Mouse (Mus musculus): ENCODE measurements around the gene Fgd2. TPM values are rescaled to one million over a fixed set of nuclear protein-coding genes. Genes with fewer than 3 reads are reported as not detected.

Fgd2 gene
- polyA plus RNA-seq, 1 experiment from 2014 or later = 2.4 TPM

GRCm38 (mm10) chr17:29365105-29365621, 4.4 kb downstream of the Fgd2 start:
- WGBS = 94% methylated on average over 13 of the region's 13 CpGs
- DNase-seq (ENCODE audit: low spot score) (no peak), ATAC-seq (replicated peaks; ENCODE audit: low FRiP score) (no peak)

GRCm38 (mm10) chr17:29368726-29369125, 8.0 kb downstream of the Fgd2 start:
- H3K36me3 ChIP-seq (ENCODE audit: control insufficient read depth, insufficient read depth, low read length) = no peaks in the 10 kb centered on the region
- 17% methylated on average over 7 of the region's 7 CpGs for WGBS
- ATAC-seq (replicated peaks; ENCODE audit: low FRiP score) (no peak), DNase-seq (ENCODE audit: low spot score) (no peak)
- H3K4me2 ChIP-seq (ENCODE audit: low read depth, low read length, severe bottlenecking) = no peak overlapping the region
- H3K27me3 ChIP-seq (ENCODE audit: control insufficient read depth, insufficient read depth, low read length) = no peaks in the 10 kb centered on the region
- H3K4me1 ChIP-seq (replicated peaks; ENCODE audit: control insufficient read depth, insufficient read depth, low read length) = peaks cover 2% of the 10 kb centered on the region; the same call in 1 of the 2 replicates
- H3K9ac ChIP-seq (ENCODE audit: low read length) = peak overlapping the region; percentile 16; the same call in 1 of the 2 replicates
- H3K4me3 ChIP-seq (ENCODE audit: low read depth, low read length) = no peak overlapping the region
- no peak overlapping the region for H3K27ac ChIP-seq (ENCODE audit: low read depth, low read length)
- H3K9me3 ChIP-seq (ENCODE audit: control insufficient read depth, low read length) = no peaks in the 10 kb centered on the region

More at GRCm38 (mm10) chr17:29365105-29365621, 4.4 kb downstream of the Fgd2 start:
- H3K4me2 ChIP-seq (ENCODE audit: low read depth, low read length, severe bottlenecking) = no peak overlapping the region
- no peaks in the 10 kb centered on the region for H3K9me3 ChIP-seq (ENCODE audit: control insufficient read depth, low read length)
- peaks cover 2% of the 10 kb centered on the region; the same call in 1 of the 2 replicates for H3K4me1 ChIP-seq (replicated peaks; ENCODE audit: control insufficient read depth, insufficient read depth, low read length)
- no peaks in the 10 kb centered on the region for H3K27me3 ChIP-seq (ENCODE audit: control insufficient read depth, insufficient read depth, low read length)
- no peaks in the 10 kb centered on the region for H3K36me3 ChIP-seq (ENCODE audit: control insufficient read depth, insufficient read depth, low read length)
- H3K9ac ChIP-seq (ENCODE audit: low read length) = no peak overlapping the region
- H3K27ac ChIP-seq (ENCODE audit: low read depth, low read length) = no peak overlapping the region
- no peak overlapping the region for H3K4me3 ChIP-seq (ENCODE audit: low read depth, low read length)

- H3K4me3 ChIP-seq (ENCODE audit: low read depth, low read length) = no peak overlapping the region
- H3K4me1 ChIP-seq (replicated peaks; ENCODE audit: control insufficient read depth, insufficient read depth, low read length) = peaks cover 2% of the 10 kb centered on the region; the same call in 1 of the 2 replicates
- no peak overlapping the region for H3K4me2 ChIP-seq (ENCODE audit: low read depth, low read length, severe bottlenecking)
- H3K27ac ChIP-seq (ENCODE audit: low read depth, low read length) = no peak overlapping the region
- DNase-seq (ENCODE audit: low spot score) = peak; percentile 95
- ATAC-seq (replicated peaks; ENCODE audit: low FRiP score) = peak; percentile 64; the same call in 1 of the 2 replicates
- H3K9me3 ChIP-seq (ENCODE audit: control insufficient read depth, low read length) = no peaks in the 10 kb centered on the region
- no peaks in the 10 kb centered on the region for H3K27me3 ChIP-seq (ENCODE audit: control insufficient read depth, insufficient read depth, low read length)
- 0 out of 2 replicates have a peak overlapping the region, but pooled peaks have one; percentile 3 for H3K9ac ChIP-seq (ENCODE audit: low read length)
- no peaks in the 10 kb centered on the region for H3K36me3 ChIP-seq (ENCODE audit: control insufficient read depth, insufficient read depth, low read length)
- WGBS = 9% methylated on average over 5 of the region's 5 CpGs
These were observed 10.4 kb downstream of the Fgd2 start for GRCm38 (mm10) chr17:29370984-29371723.

- no peak overlapping the region for H3K9ac ChIP-seq (ENCODE audit: low read length)
- H3K9me3 ChIP-seq (ENCODE audit: control insufficient read depth, low read length) = no peaks in the 10 kb centered on the region
- no peaks in the 10 kb centered on the region for H3K36me3 ChIP-seq (ENCODE audit: control insufficient read depth, insufficient read depth, low read length)
- DNase-seq (ENCODE audit: low spot score) (no peak), ATAC-seq (replicated peaks; ENCODE audit: low FRiP score) (no peak)
- no peaks in the 10 kb centered on the region for H3K27me3 ChIP-seq (ENCODE audit: control insufficient read depth, insufficient read depth, low read length)
- WGBS = 83% methylated on average over 10 of the region's 10 CpGs
- no peaks in the 10 kb centered on the region for H3K4me1 ChIP-seq (replicated peaks; ENCODE audit: control insufficient read depth, insufficient read depth, low read length)
- H3K4me3 ChIP-seq (ENCODE audit: low read depth, low read length) = no peak overlapping the region
- H3K4me2 ChIP-seq (ENCODE audit: low read depth, low read length, severe bottlenecking) = no peak overlapping the region
- H3K27ac ChIP-seq (ENCODE audit: low read depth, low read length) = no peak overlapping the region
These were observed 15.2 kb downstream of the Fgd2 start for GRCm38 (mm10) chr17:29375871-29376270.

GRCm38 (mm10) chr17:29378056-29378455, 17.3 kb downstream of the Fgd2 start:
- H3K4me1 ChIP-seq (replicated peaks; ENCODE audit: control insufficient read depth, insufficient read depth, low read length) = no peaks in the 10 kb centered on the region; the same call in 1 of the 2 replicates
- 71% methylated on average over 8 of the region's 8 CpGs for WGBS
- H3K27me3 ChIP-seq (ENCODE audit: control insufficient read depth, insufficient read depth, low read length) = no peaks in the 10 kb centered on the region
- no peak for DNase-seq (ENCODE audit: low spot score)
- no peak overlapping the region for H3K4me3 ChIP-seq (ENCODE audit: low read depth, low read length)
- no peak overlapping the region for H3K9ac ChIP-seq (ENCODE audit: low read length)
- H3K36me3 ChIP-seq (ENCODE audit: control insufficient read depth, insufficient read depth, low read length) = no peaks in the 10 kb centered on the region
- H3K4me2 ChIP-seq (ENCODE audit: low read depth, low read length, severe bottlenecking) = no peak overlapping the region
- no peak overlapping the region for H3K27ac ChIP-seq (ENCODE audit: low read depth, low read length)
- no peaks in the 10 kb centered on the region for H3K9me3 ChIP-seq (ENCODE audit: control insufficient read depth, low read length)
- no peak for ATAC-seq (replicated peaks; ENCODE audit: low FRiP score)

GRCm38 (mm10) chr17:29380241-29380640, 19.5 kb downstream of the Fgd2 start:
- H3K27ac ChIP-seq (ENCODE audit: low read depth, low read length) = no peak overlapping the region
- DNase-seq (ENCODE audit: low spot score) (no peak), ATAC-seq (replicated peaks; ENCODE audit: low FRiP score) (no peak)
- no peak overlapping the region for H3K9ac ChIP-seq (ENCODE audit: low read length)
- no peak overlapping the region for H3K4me2 ChIP-seq (ENCODE audit: low read depth, low read length, severe bottlenecking)
- WGBS = 83% methylated on average over 4 of the region's 4 CpGs
- H3K4me3 ChIP-seq (ENCODE audit: low read depth, low read length) = no peak overlapping the region
- H3K9me3 ChIP-seq (ENCODE audit: control insufficient read depth, low read length) = no peaks in the 10 kb centered on the region
- no peaks in the 10 kb centered on the region for H3K27me3 ChIP-seq (ENCODE audit: control insufficient read depth, insufficient read depth, low read length)
- no peaks in the 10 kb centered on the region; the same call in 1 of the 2 replicates for H3K4me1 ChIP-seq (replicated peaks; ENCODE audit: control insufficient read depth, insufficient read depth, low read length)
- no peaks in the 10 kb centered on the region for H3K36me3 ChIP-seq (ENCODE audit: control insufficient read depth, insufficient read depth, low read length)

- no peak overlapping the region for H3K4me2 ChIP-seq (ENCODE audit: low read depth, low read length, severe bottlenecking)
- 26% methylated on average over 7 of the region's 7 CpGs for WGBS
- H3K9me3 ChIP-seq (ENCODE audit: control insufficient read depth, low read length) = no peaks in the 10 kb centered on the region
- ATAC-seq (replicated peaks; ENCODE audit: low FRiP score) (no peak; the same call in 1 of the 2 replicates), DNase-seq (ENCODE audit: low spot score) (peak; percentile 81)
- H3K4me3 ChIP-seq (ENCODE audit: low read depth, low read length) = no peak overlapping the region
- H3K27ac ChIP-seq (ENCODE audit: low read depth, low read length) = no peak overlapping the region
- no peaks in the 10 kb centered on the region; the same call in 1 of the 2 replicates for H3K4me1 ChIP-seq (replicated peaks; ENCODE audit: control insufficient read depth, insufficient read depth, low read length)
- H3K36me3 ChIP-seq (ENCODE audit: control insufficient read depth, insufficient read depth, low read length) = no peaks in the 10 kb centered on the region
- no peak overlapping the region for H3K9ac ChIP-seq (ENCODE audit: low read length)
- no peaks in the 10 kb centered on the region for H3K27me3 ChIP-seq (ENCODE audit: control insufficient read depth, insufficient read depth, low read length)
These were observed 20.8 kb downstream of the Fgd2 start for GRCm38 (mm10) chr17:29381472-29381871.

GRCm38 (mm10) chr17:29382417-29382816, 21.7 kb downstream of the Fgd2 start:
- WGBS = 70% methylated on average over 11 of the region's 11 CpGs
- no peaks in the 10 kb centered on the region for H3K36me3 ChIP-seq (ENCODE audit: control insufficient read depth, insufficient read depth, low read length)
- H3K27me3 ChIP-seq (ENCODE audit: control insufficient read depth, insufficient read depth, low read length) = no peaks in the 10 kb centered on the region
- ATAC-seq (replicated peaks; ENCODE audit: low FRiP score) (no peak), DNase-seq (ENCODE audit: low spot score) (no peak)
- no peak overlapping the region for H3K4me3 ChIP-seq (ENCODE audit: low read depth, low read length)
- H3K9ac ChIP-seq (ENCODE audit: low read length) = no peak overlapping the region
- H3K9me3 ChIP-seq (ENCODE audit: control insufficient read depth, low read length) = no peaks in the 10 kb centered on the region
- no peaks in the 10 kb centered on the region; the same call in 1 of the 2 replicates for H3K4me1 ChIP-seq (replicated peaks; ENCODE audit: control insufficient read depth, insufficient read depth, low read length)
- H3K4me2 ChIP-seq (ENCODE audit: low read depth, low read length, severe bottlenecking) = no peak overlapping the region
- no peak overlapping the region for H3K27ac ChIP-seq (ENCODE audit: low read depth, low read length)

All from forebrain, embryonic 11.5 days (tissue).